Mouse (Mus musculus): Measurements from ENCODE around the gene Gpr137. TPM values are rescaled to one million over a fixed set of nuclear protein-coding genes. Genes with fewer than 3 reads are reported as not detected.
A peak's percentile ranks its signal among the peaks of the same experiment; 100 is the strongest.

Gpr137 gene
- polyA plus RNA-seq, 1 experiment from 2014 or later: 29.5 TPM

- Histone ChIP-seq H3K36me3 (peaks cover 10% of the 10 kb centered on the region), H3K4me3 (peak overlapping the region; percentile 64), H3K27me3 (ENCODE audit: low read depth, poor library complexity, severe bottlenecking) (peaks cover 60% of the 10 kb centered on the region), H3K27ac (replicated peaks) (peak overlapping the region; percentile 82), H3K4me1 (peaks cover 51% of the 10 kb centered on the region), H3K9me3 (replicated peaks) (no peaks in the 10 kb centered on the region)
- WGBS: 2% methylated on average over 44 of the region's 55 CpGs
- DNase-seq (ENCODE audit: low spot score): peak; percentile 73
These were observed 27.5 kb upstream of the Gpr137 start for GRCm38 (mm10) chr19:6969665-6970381.

- Histone ChIP-seq H3K36me3 (peaks cover 15% of the 10 kb centered on the region), H3K27ac (replicated peaks) (peak overlapping the region; percentile 82), H3K4me1 (peaks cover 50% of the 10 kb centered on the region), H3K9me3 (replicated peaks) (no peaks in the 10 kb centered on the region), H3K27me3 (ENCODE audit: low read depth, poor library complexity, severe bottlenecking) (peaks cover 60% of the 10 kb centered on the region), H3K4me3 (peak overlapping the region; percentile 64)
- no peak for DNase-seq (ENCODE audit: low spot score)
- WGBS: under 1% methylated on average over 20 of the region's 20 CpGs
These were observed 27.0 kb upstream of the Gpr137 start for GRCm38 (mm10) chr19:6969291-6969664.

GRCm38 (mm10) chr19:6968491-6969271 is 26.4 kb upstream of the Gpr137 start:
- peaks cover 44% of the 10 kb centered on the region for H3K4me1 ChIP-seq
- 13% methylated on average over 15 of the region's 15 CpGs for WGBS
- H3K9me3 ChIP-seq (replicated peaks): no peaks in the 10 kb centered on the region
- peak overlapping the region; percentile 82 for H3K27ac ChIP-seq (replicated peaks)
- no peak for DNase-seq (ENCODE audit: low spot score)
- H3K36me3 ChIP-seq: peaks cover 18% of the 10 kb centered on the region
- peaks cover 60% of the 10 kb centered on the region for H3K27me3 ChIP-seq (ENCODE audit: low read depth, poor library complexity, severe bottlenecking)
- peak overlapping the region; percentile 64 for H3K4me3 ChIP-seq

- Histone ChIP-seq H3K9me3 (replicated peaks) (no peaks in the 10 kb centered on the region), H3K4me3 (no peak overlapping the region), H3K27me3 (ENCODE audit: low read depth, poor library complexity, severe bottlenecking) (no peaks in the 10 kb centered on the region), H3K4me1 (peaks cover 19% of the 10 kb centered on the region), H3K27ac (replicated peaks) (no peak overlapping the region), H3K36me3 (peaks cover 64% of the 10 kb centered on the region)
- 88% methylated on average over 10 of the region's 10 CpGs for WGBS
- DNase-seq (ENCODE audit: low spot score): no peak
These were observed 14.2 kb upstream of the Gpr137 start for GRCm38 (mm10) chr19:6956461-6956860.

- no peaks in the 10 kb centered on the region for H3K27me3 ChIP-seq (ENCODE audit: low read depth, poor library complexity, severe bottlenecking)
- H3K36me3 ChIP-seq: peaks cover 62% of the 10 kb centered on the region
- WGBS: 85% methylated on average over 7 of the region's 7 CpGs
- no peaks in the 10 kb centered on the region for H3K9me3 ChIP-seq (replicated peaks)
- DNase-seq (ENCODE audit: low spot score): no peak
- no peak overlapping the region for H3K4me3 ChIP-seq
- peaks cover 20% of the 10 kb centered on the region for H3K4me1 ChIP-seq
- 0 out of 2 replicates have a peak overlapping the region, but pooled peaks have one; percentile 4 for H3K27ac ChIP-seq (replicated peaks)
These were observed 13.1 kb upstream of the Gpr137 start for GRCm38 (mm10) chr19:6955424-6955823.

GRCm38 (mm10) chr19:6954046-6954445 is 11.8 kb upstream of the Gpr137 start:
- Histone ChIP-seq H3K4me1 (peaks cover 33% of the 10 kb centered on the region), H3K4me3 (no peak overlapping the region), H3K9me3 (replicated peaks) (no peaks in the 10 kb centered on the region), H3K27me3 (ENCODE audit: low read depth, poor library complexity, severe bottlenecking) (no peaks in the 10 kb centered on the region), H3K36me3 (peaks cover 49% of the 10 kb centered on the region), H3K27ac (replicated peaks) (no peak overlapping the region)
- DNase-seq (ENCODE audit: low spot score): no peak
- WGBS: 62% methylated on average over 9 of the region's 9 CpGs

- Histone ChIP-seq H3K27me3 (ENCODE audit: low read depth, poor library complexity, severe bottlenecking) (no peaks in the 10 kb centered on the region), H3K4me3 (peak overlapping the region; percentile 72), H3K4me1 (peaks cover 33% of the 10 kb centered on the region), H3K27ac (replicated peaks) (peak overlapping the region; percentile 97), H3K9me3 (replicated peaks) (no peaks in the 10 kb centered on the region), H3K36me3 (peaks cover 35% of the 10 kb centered on the region)
- DNase-seq (ENCODE audit: low spot score): no peak
- WGBS: 28% methylated on average over 3 of the region's 3 CpGs
These were observed 10.4 kb upstream of the Gpr137 start for GRCm38 (mm10) chr19:6952712-6953037.

- Histone ChIP-seq H3K27ac (replicated peaks) (peak overlapping the region; percentile 97), H3K4me3 (peak overlapping the region; percentile 72), H3K36me3 (peaks cover 31% of the 10 kb centered on the region), H3K4me1 (peaks cover 33% of the 10 kb centered on the region), H3K9me3 (replicated peaks) (no peaks in the 10 kb centered on the region), H3K27me3 (ENCODE audit: low read depth, poor library complexity, severe bottlenecking) (no peaks in the 10 kb centered on the region)
- peak; percentile 69 for DNase-seq (ENCODE audit: low spot score)
- 4% methylated on average over 31 of the region's 31 CpGs for WGBS
These were observed 9.9 kb upstream of the Gpr137 start for GRCm38 (mm10) chr19:6951994-6952711.

GRCm38 (mm10) chr19:6951381-6951968 is 9.2 kb upstream of the Gpr137 start:
- peak overlapping the region; percentile 72 for H3K4me3 ChIP-seq
- H3K9me3 ChIP-seq (replicated peaks): no peaks in the 10 kb centered on the region
- H3K27me3 ChIP-seq (ENCODE audit: low read depth, poor library complexity, severe bottlenecking): no peaks in the 10 kb centered on the region
- peaks cover 33% of the 10 kb centered on the region for H3K4me1 ChIP-seq
- DNase-seq (ENCODE audit: low spot score): peak; percentile 94
- H3K27ac ChIP-seq (replicated peaks): peak overlapping the region; percentile 97
- under 1% methylated on average over 35 of the region's 35 CpGs for WGBS
- peaks cover 25% of the 10 kb centered on the region for H3K36me3 ChIP-seq

- DNase-seq (ENCODE audit: low spot score): peak; percentile 77
- H3K27me3 ChIP-seq (ENCODE audit: low read depth, poor library complexity, severe bottlenecking): no peaks in the 10 kb centered on the region
- peak overlapping the region; percentile 72 for H3K4me3 ChIP-seq
- H3K9me3 ChIP-seq (replicated peaks): no peaks in the 10 kb centered on the region
- H3K36me3 ChIP-seq: peaks cover 23% of the 10 kb centered on the region
- WGBS: under 1% methylated on average over 28 of the region's 28 CpGs
- peak overlapping the region; percentile 97 for H3K27ac ChIP-seq (replicated peaks)
- H3K4me1 ChIP-seq: peaks cover 33% of the 10 kb centered on the region
These were observed 8.4 kb upstream of the Gpr137 start for GRCm38 (mm10) chr19:6950613-6951153.

- H3K27ac ChIP-seq (replicated peaks): peak overlapping the region; percentile 97
- no peaks in the 10 kb centered on the region for H3K27me3 ChIP-seq (ENCODE audit: low read depth, poor library complexity, severe bottlenecking)
- H3K36me3 ChIP-seq: peaks cover 22% of the 10 kb centered on the region
- peak overlapping the region; percentile 72 for H3K4me3 ChIP-seq
- no peak for DNase-seq (ENCODE audit: low spot score)
- no peaks in the 10 kb centered on the region for H3K9me3 ChIP-seq (replicated peaks)
- 59% methylated on average over 5 of the region's 5 CpGs for WGBS
- peaks cover 33% of the 10 kb centered on the region for H3K4me1 ChIP-seq
These were observed 7.7 kb upstream of the Gpr137 start for GRCm38 (mm10) chr19:6949951-6950350.

- H3K27ac ChIP-seq (replicated peaks): peak overlapping the region; percentile 97
- 90% methylated on average over 5 of the region's 5 CpGs for WGBS
- no peaks in the 10 kb centered on the region for H3K9me3 ChIP-seq (replicated peaks)
- no peak for DNase-seq (ENCODE audit: low spot score)
- peaks cover 33% of the 10 kb centered on the region for H3K4me1 ChIP-seq
- peaks cover 21% of the 10 kb centered on the region for H3K36me3 ChIP-seq
- H3K27me3 ChIP-seq (ENCODE audit: low read depth, poor library complexity, severe bottlenecking): no peaks in the 10 kb centered on the region
- peak overlapping the region; percentile 72; the same call in 1 of the 2 replicates for H3K4me3 ChIP-seq
These were observed 7.3 kb upstream of the Gpr137 start for GRCm38 (mm10) chr19:6949532-6949931.

Data from midbrain, embryonic 10.5 days (tissue).